Mouse (Mus musculus): ENCODE measurements around the gene Irf3. TPM values are rescaled to one million over a fixed set of nuclear protein-coding genes. Genes with fewer than 3 reads are reported as not detected.
A peak's percentile ranks its signal among the peaks of the same experiment; 100 is the strongest.

Irf3 gene
- polyA plus RNA-seq, 1 experiment from 2014 or later: 43.2 TPM

DNA sequence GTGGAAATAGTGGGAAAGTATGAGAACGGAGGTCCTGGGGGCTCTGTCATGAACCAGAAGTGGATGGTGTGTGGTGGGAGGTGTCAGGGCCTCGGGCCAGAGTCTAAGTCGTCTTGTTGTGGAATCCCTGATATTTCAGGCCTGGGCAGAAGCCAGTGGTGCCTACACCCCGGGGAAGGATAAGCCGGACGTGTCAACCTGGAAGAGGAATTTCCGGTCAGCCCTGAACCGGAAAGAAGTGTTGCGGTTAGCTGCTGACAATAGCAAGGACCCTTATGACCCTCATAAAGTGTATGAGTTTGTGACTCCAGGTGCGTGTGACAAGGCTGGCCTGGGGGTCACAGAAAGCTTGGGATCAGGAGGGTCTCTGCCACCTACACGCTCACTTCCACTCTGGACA is 2.3 kb downstream of the Irf3 start:
- H3K4me1 ChIP-seq (ENCODE audit: control insufficient read depth, low read depth, low read length): peaks cover 25% of the 10 kb centered on the region

DNA sequence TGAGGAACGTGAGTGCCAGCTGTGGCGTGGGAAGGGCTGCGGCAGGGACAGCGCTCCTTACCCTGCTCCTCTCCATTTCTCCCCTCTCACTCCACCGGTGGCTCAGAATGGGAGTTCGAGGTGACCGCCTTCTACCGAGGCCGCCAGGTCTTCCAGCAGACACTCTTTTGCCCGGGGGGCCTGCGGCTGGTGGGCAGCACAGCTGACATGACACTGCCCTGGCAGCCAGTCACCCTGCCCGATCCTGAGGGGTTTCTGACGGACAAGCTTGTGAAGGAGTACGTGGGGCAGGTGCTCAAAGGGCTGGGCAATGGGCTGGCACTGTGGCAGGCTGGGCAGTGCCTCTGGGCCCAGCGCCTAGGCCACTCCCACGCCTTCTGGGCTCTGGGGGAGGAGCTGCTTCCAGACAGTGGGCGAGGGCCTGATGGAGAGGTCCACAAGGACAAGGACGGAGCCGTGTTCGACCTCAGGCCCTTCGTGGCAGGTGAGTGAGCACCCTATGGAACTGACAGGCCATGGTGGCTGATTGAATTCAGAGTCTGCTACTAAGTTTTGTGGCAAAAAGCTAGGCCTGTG is 3.2 kb downstream of the Irf3 start:
- Histone ChIP-seq H3K4me2 (ENCODE audit: low read depth, low read length) (no peak overlapping the region), H3K4me1 (ENCODE audit: control insufficient read depth, low read depth, low read length) (peaks cover 25% of the 10 kb centered on the region), H3K9me3 (replicated peaks; ENCODE audit: control insufficient read depth, low read length) (no peaks in the 10 kb centered on the region), H3K27ac (ENCODE audit: low read length) (no peak overlapping the region), H3K27me3 (ENCODE audit: control insufficient read depth, insufficient read depth, low read depth, low read length) (no peaks in the 10 kb centered on the region), H3K4me3 (ENCODE audit: low read depth, low read length) (no peak overlapping the region), H3K36me3 (ENCODE audit: control insufficient read depth, insufficient read depth) (peaks cover 49% of the 10 kb centered on the region), H3K9ac (ENCODE audit: low read depth, low read length) (no peak overlapping the region)
- WGBS (ENCODE audit: insufficient replicate concordance): 82% methylated on average over 21 of the region's 21 CpGs
- ATAC-seq (ENCODE audit: low read depth): no peak

More for the DNA sequence above, 2.3 kb downstream of the Irf3 start:
- Histone ChIP-seq H3K36me3 (ENCODE audit: control insufficient read depth, insufficient read depth) (peaks cover 44% of the 10 kb centered on the region), H3K9me3 (replicated peaks; ENCODE audit: control insufficient read depth, low read length) (no peaks in the 10 kb centered on the region), H3K9ac (ENCODE audit: low read depth, low read length) (no peak overlapping the region), H3K4me2 (ENCODE audit: low read depth, low read length) (no peak overlapping the region), H3K4me3 (ENCODE audit: low read depth, low read length) (peak overlapping the region; percentile 69; the same call in 1 of the 2 replicates), H3K27ac (ENCODE audit: low read length) (no peak overlapping the region), H3K27me3 (ENCODE audit: control insufficient read depth, insufficient read depth, low read depth, low read length) (no peaks in the 10 kb centered on the region)
- WGBS (ENCODE audit: insufficient replicate concordance): 83% methylated on average over 11 of the region's 11 CpGs
- ATAC-seq (ENCODE audit: low read depth): no peak

DNA sequence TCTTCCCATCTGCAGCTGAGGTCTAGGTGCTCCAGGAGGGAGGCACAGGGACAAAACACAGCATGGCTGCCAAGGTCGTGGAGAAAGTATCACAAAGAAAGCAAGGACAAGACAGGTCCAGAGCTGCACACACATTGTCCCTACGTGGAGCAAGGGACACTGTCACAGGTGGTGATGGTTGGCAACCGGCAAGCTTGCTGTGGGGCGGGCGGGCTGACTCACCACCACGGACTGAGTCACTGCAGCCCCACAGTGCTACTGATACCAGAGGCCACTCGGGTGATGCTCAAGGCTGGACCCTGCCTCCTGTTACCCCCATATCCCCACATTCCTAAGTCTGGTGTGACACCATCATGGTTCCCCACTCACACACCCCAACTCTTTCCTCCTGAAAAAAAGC is 5.0 kb downstream of the Irf3 start:
- Histone ChIP-seq H3K9ac (ENCODE audit: low read depth, low read length) (no peak overlapping the region), H3K4me2 (ENCODE audit: low read depth, low read length) (no peak overlapping the region), H3K27me3 (ENCODE audit: control insufficient read depth, insufficient read depth, low read depth, low read length) (no peaks in the 10 kb centered on the region), H3K36me3 (ENCODE audit: control insufficient read depth, insufficient read depth) (peaks cover 65% of the 10 kb centered on the region), H3K9me3 (replicated peaks; ENCODE audit: control insufficient read depth, low read length) (no peaks in the 10 kb centered on the region), H3K27ac (ENCODE audit: low read length) (no peak overlapping the region), H3K4me1 (ENCODE audit: control insufficient read depth, low read depth, low read length) (peaks cover 16% of the 10 kb centered on the region), H3K4me3 (ENCODE audit: low read depth, low read length) (no peak overlapping the region)
- 69% methylated on average over 7 of the region's 7 CpGs for WGBS (ENCODE audit: insufficient replicate concordance)
- ATAC-seq (ENCODE audit: low read depth): no peak

DNA sequence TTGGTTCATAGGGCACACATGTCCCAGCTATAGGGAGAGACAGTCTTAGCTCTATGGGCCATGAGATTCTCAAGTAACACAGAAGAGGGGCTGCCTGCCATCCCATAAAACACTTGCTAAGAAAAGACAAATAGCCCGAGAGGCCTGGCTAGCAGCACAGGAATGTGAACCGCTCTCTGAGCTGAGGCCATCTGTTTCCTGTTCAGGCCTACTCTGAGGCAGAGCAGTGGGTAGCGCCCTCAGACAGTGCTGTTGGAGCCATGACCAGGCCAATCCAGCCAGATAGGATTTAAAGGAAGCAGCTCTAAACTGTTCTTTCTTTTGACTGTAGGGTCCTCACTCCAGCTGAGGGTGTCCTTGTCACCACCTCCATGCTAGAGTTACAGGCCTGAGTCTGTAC is 7.1 kb downstream of the Irf3 start:
- no peak overlapping the region for H3K4me2 ChIP-seq (ENCODE audit: low read depth, low read length)
- H3K27ac ChIP-seq (ENCODE audit: low read length): no peak overlapping the region
- no peak overlapping the region for H3K4me3 ChIP-seq (ENCODE audit: low read depth, low read length)
- no peaks in the 10 kb centered on the region for H3K27me3 ChIP-seq (ENCODE audit: control insufficient read depth, insufficient read depth, low read depth, low read length)
- WGBS (ENCODE audit: insufficient replicate concordance): 61% methylated on average over 3 of the region's 3 CpGs
- no peak for ATAC-seq (ENCODE audit: low read depth)
- no peak overlapping the region for H3K9ac ChIP-seq (ENCODE audit: low read depth, low read length)
- H3K36me3 ChIP-seq (ENCODE audit: control insufficient read depth, insufficient read depth): peaks cover 84% of the 10 kb centered on the region
- no peaks in the 10 kb centered on the region for H3K9me3 ChIP-seq (replicated peaks; ENCODE audit: control insufficient read depth, low read length)
- peaks cover 4% of the 10 kb centered on the region for H3K4me1 ChIP-seq (ENCODE audit: control insufficient read depth, low read depth, low read length)

DNA sequence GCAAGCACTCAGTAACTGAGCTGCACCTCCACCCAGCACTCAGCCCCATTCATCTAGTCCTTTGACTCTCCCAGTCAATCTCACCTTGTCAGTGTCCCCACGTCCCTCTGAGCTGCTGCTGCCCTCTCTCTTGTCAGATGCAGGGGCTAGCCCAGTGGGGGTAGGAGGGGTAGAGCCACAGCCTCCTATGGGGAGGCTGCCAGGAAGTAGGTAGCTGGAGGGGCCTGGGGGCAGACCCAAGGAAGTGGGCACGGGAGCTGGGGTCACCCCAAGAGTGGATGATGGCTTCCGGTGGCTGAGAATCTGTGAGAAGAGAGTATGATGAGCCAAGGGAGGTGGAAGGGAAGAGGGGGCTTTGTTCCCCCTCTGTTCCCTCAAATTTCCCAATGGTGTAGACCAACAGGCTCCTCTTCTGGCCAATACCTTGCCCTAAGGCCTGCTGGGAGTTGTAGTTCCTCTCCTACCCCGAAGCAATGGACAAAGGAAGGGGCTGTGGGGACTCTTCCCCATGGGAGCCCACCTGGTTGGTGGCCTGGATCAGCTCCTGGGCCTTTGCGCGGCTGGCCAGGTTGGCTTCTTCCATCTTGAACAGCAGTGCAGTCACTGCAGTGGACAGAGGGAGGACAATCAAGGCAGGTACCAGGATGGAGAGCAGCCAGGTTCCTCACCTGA is 8.0 kb downstream of the Irf3 start:
- 63% methylated on average over 6 of the region's 6 CpGs for WGBS (ENCODE audit: insufficient replicate concordance)
- no peak overlapping the region for H3K9ac ChIP-seq (ENCODE audit: low read depth, low read length)
- no peaks in the 10 kb centered on the region; the same call in none of the 2 replicates for H3K4me1 ChIP-seq (ENCODE audit: control insufficient read depth, low read depth, low read length)
- no peak for ATAC-seq (ENCODE audit: low read depth)
- peaks cover 79% of the 10 kb centered on the region for H3K36me3 ChIP-seq (ENCODE audit: control insufficient read depth, insufficient read depth)
- no peaks in the 10 kb centered on the region for H3K9me3 ChIP-seq (replicated peaks; ENCODE audit: control insufficient read depth, low read length)
- no peak overlapping the region for H3K27ac ChIP-seq (ENCODE audit: low read length)
- no peak overlapping the region for H3K4me3 ChIP-seq (ENCODE audit: low read depth, low read length)
- H3K4me2 ChIP-seq (ENCODE audit: low read depth, low read length): no peak overlapping the region
- no peaks in the 10 kb centered on the region for H3K27me3 ChIP-seq (ENCODE audit: control insufficient read depth, insufficient read depth, low read depth, low read length)

DNA sequence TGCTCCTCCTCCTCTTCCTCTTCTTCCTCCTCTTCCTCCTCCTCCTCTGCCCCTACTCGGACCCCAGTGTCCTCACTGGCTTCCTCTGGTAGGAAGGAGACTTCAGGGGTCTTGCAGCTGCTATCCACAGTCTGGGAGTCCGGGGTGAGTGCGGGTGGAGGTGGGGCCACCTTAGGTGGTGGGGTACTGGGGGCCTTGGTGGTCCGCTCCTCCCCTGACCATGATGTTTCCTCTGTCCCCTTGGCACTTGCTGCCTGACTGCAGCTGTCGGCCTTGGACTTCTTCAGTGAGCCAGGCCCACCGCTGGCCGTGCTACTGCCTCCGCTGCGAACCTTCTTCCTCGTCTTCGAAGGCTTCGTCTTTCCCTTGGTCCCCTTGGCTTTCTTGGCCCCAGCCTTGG is 9.1 kb downstream of the Irf3 start:
- 90% methylated on average over 12 of the region's 12 CpGs for WGBS (ENCODE audit: insufficient replicate concordance)
- H3K36me3 ChIP-seq (ENCODE audit: control insufficient read depth, insufficient read depth): peaks cover 71% of the 10 kb centered on the region
- ATAC-seq (ENCODE audit: low read depth): no peak

DNA sequence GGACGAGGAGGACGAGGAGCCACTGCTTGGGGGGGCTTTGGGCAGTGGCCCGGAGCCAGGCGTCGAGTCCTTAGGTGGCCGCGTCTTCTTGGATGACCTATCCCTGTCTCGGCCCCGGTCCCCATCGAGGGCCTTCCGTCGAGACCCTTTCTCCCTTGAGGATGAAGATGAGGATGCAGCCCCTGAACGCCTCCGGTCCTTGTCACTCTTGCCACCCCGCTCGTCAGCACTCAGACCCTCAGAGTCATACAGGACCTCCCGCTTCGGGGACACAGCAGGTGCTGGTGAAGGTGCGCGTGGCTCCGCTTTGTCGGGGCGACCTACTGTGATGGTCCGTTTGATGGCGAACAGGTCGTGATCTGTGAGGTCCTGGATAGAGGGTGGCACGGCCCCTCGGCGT is 9.7 kb downstream of the Irf3 start:
- no peak overlapping the region for H3K9ac ChIP-seq (ENCODE audit: low read depth, low read length)
- 88% methylated on average over 29 of the region's 29 CpGs for WGBS (ENCODE audit: insufficient replicate concordance)
- H3K36me3 ChIP-seq (ENCODE audit: control insufficient read depth, insufficient read depth): peaks cover 69% of the 10 kb centered on the region
- no peak for ATAC-seq (ENCODE audit: low read depth)
- no peaks in the 10 kb centered on the region; the same call in 1 of the 2 replicates for H3K4me1 ChIP-seq (ENCODE audit: control insufficient read depth, low read depth, low read length)
- no peaks in the 10 kb centered on the region for H3K9me3 ChIP-seq (replicated peaks; ENCODE audit: control insufficient read depth, low read length)
- no peak overlapping the region for H3K4me2 ChIP-seq (ENCODE audit: low read depth, low read length)
- H3K27me3 ChIP-seq (ENCODE audit: control insufficient read depth, insufficient read depth, low read depth, low read length): no peaks in the 10 kb centered on the region
- H3K4me3 ChIP-seq (ENCODE audit: low read depth, low read length): no peak overlapping the region
- H3K27ac ChIP-seq (ENCODE audit: low read length): no peak overlapping the region

More for the DNA sequence above, 9.1 kb downstream of the Irf3 start:
- Histone ChIP-seq H3K9ac (ENCODE audit: low read depth, low read length) (no peak overlapping the region), H3K9me3 (replicated peaks; ENCODE audit: control insufficient read depth, low read length) (no peaks in the 10 kb centered on the region), H3K4me1 (ENCODE audit: control insufficient read depth, low read depth, low read length) (no peaks in the 10 kb centered on the region; the same call in 1 of the 2 replicates), H3K4me3 (ENCODE audit: low read depth, low read length) (no peak overlapping the region), H3K27ac (ENCODE audit: low read length) (no peak overlapping the region), H3K27me3 (ENCODE audit: control insufficient read depth, insufficient read depth, low read depth, low read length) (no peaks in the 10 kb centered on the region), H3K4me2 (ENCODE audit: low read depth, low read length) (no peak overlapping the region)

DNA sequence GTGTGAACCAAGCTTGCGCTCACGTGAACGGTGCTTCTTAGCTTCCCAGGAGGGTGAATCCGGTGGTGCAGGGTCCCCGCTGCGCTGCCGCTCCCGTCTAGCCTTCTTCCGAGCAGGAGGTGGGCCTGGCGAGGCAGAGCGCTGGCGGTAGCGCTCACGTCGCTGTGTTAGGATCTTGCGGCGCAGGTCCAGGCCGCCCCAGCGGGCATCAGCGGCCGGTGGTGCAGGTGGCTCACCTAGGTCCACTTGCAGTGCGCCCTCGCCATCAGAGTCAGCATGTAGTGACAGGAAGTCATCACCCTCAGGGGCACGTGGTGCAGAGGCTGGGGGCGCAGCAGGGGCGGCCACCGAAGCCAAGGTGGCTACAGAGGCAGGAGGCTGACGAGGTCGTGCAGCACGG is 10.4 kb downstream of the Irf3 start:
- ATAC-seq (ENCODE audit: low read depth): no peak
- H3K9ac ChIP-seq (ENCODE audit: low read depth, low read length): no peak overlapping the region
- H3K9me3 ChIP-seq (replicated peaks; ENCODE audit: control insufficient read depth, low read length): no peaks in the 10 kb centered on the region
- peaks cover under 1% of the 10 kb centered on the region for H3K4me1 ChIP-seq (ENCODE audit: control insufficient read depth, low read depth, low read length)
- H3K36me3 ChIP-seq (ENCODE audit: control insufficient read depth, insufficient read depth): peaks cover 64% of the 10 kb centered on the region
- WGBS (ENCODE audit: insufficient replicate concordance): 94% methylated on average over 30 of the region's 30 CpGs
- no peak overlapping the region for H3K4me2 ChIP-seq (ENCODE audit: low read depth, low read length)
- H3K4me3 ChIP-seq (ENCODE audit: low read depth, low read length): no peak overlapping the region
- no peaks in the 10 kb centered on the region for H3K27me3 ChIP-seq (ENCODE audit: control insufficient read depth, insufficient read depth, low read depth, low read length)
- H3K27ac ChIP-seq (ENCODE audit: low read length): no peak overlapping the region

DNA sequence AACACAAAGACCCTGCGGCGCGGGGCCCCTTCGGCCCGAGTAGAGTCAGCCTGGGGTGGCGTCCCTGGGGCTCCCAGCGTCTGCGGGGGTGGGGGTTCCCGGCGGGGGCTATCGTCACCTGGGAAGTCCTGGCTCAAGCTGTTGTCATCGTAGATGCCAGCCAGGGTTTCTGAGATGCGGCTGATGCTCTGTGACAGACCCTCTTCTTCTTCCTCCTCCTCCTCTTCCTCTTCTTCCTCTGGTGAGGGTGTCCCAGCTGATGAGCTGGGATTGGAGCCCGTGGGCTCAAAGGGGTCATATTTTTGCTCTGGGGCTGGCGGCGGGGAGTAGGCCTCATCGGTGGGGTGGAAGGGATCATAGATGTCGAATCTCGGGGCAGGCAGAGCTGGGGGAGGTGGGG is 11.0 kb downstream of the Irf3 start:
- Histone ChIP-seq H3K4me3 (ENCODE audit: low read depth, low read length) (no peak overlapping the region), H3K9me3 (replicated peaks; ENCODE audit: control insufficient read depth, low read length) (no peaks in the 10 kb centered on the region), H3K36me3 (ENCODE audit: control insufficient read depth, insufficient read depth) (peaks cover 61% of the 10 kb centered on the region), H3K4me1 (ENCODE audit: control insufficient read depth, low read depth, low read length) (peaks cover 6% of the 10 kb centered on the region), H3K4me2 (ENCODE audit: low read depth, low read length) (no peak overlapping the region), H3K27me3 (ENCODE audit: control insufficient read depth, insufficient read depth, low read depth, low read length) (no peaks in the 10 kb centered on the region), H3K27ac (ENCODE audit: low read length) (no peak overlapping the region), H3K9ac (ENCODE audit: low read depth, low read length) (no peak overlapping the region)
- ATAC-seq (ENCODE audit: low read depth): no peak
- 90% methylated on average over 19 of the region's 19 CpGs for WGBS (ENCODE audit: insufficient replicate concordance)
